ENCODE assay signal across 9 mouse cellular contexts in genomic region chr7:130968537-130968936, GRCm38 (mm10). TPM values are rescaled to one million over a fixed set of nuclear protein-coding genes. Genes with fewer than 3 reads are reported as not detected.
DNase-seq lines count a peak whose midpoint lies in the region; ATAC-seq and TF ChIP-seq lines count a peak whose summit lies in the region.
"Had no signal": no experiment of that assay in that cellular context is flagged by ENCODE, and none has a peak within 500 bp of the region (broad histone marks: within the 10 kb centered on the region; RNA-seq: fewer than 3 reads in every experiment).

No protein-coding gene starts in this region.

- H3K4me3 ChIP-seq in embryonic fibroblast, embryonic 13.5 days (ENCODE audit: insufficient read depth, low read length) = no peak overlapping the region
- H3K4me3 ChIP-seq in limb, embryonic 10.5 days = no peak overlapping the region

- H3K4me1 ChIP-seq in embryonic fibroblast, embryonic 13.5 days (ENCODE audit: control insufficient read depth, insufficient read depth, low read length) = peaks cover 40% of the 10 kb centered on the region
- peaks cover 39% of the 10 kb centered on the region for H3K4me1 ChIP-seq in limb, embryonic 10.5 days

- no peaks in the 10 kb centered on the region for H3K9me3 ChIP-seq in limb, embryonic 10.5 days (replicated peaks)

- no peaks in the 10 kb centered on the region for H3K36me3 ChIP-seq in limb, embryonic 10.5 days

- ATAC-seq in granulocyte monocyte progenitor cell, adult 5-6 weeks (replicated peaks; ENCODE audit: poor library complexity, severe bottlenecking) = no peak

- TF ChIP-seq POLR2A in embryonic fibroblast, embryonic 13.5 days (IDR thresholded peaks at IDR 0.05; ENCODE audit: low read depth, low read length) = no peak

- peak overlapping the region; percentile 90 for H3K27ac ChIP-seq in embryonic fibroblast, embryonic 13.5 days (ENCODE audit: insufficient read depth, low read length)
- H3K27ac ChIP-seq in limb, embryonic 10.5 days = 0 out of 2 replicates have a peak overlapping the region, but pooled peaks have one; percentile 33

- 61% methylated on average over 7 of the region's 7 CpGs for WGBS in limb, embryonic 10.5 days

- peak; percentile 58 for DNase-seq in kidney, postnatal 10 days
- no peak for DNase-seq in kidney, adult 8-10 months
- DNase-seq in MN1 (ENCODE audit: low spot score) = peak; percentile 84
- no peak for DNase-seq in limb, embryonic 10.5 days (ENCODE audit: low spot score)
- no peak for DNase-seq in embryo, embryonic 10.5 days (ENCODE audit: low spot score)
- DNase-seq in spleen, postnatal 4 days (ENCODE audit: low spot score in 2 of 2) = no peak

- TF ChIP-seq CTCF in embryonic fibroblast, embryonic 13.5 days (IDR thresholded peaks at IDR 0.05; ENCODE audit: borderline replicate concordance, insufficient read depth, low read length) = no peak

- H3K27me3 ChIP-seq in limb, embryonic 10.5 days (ENCODE audit: low read depth, poor library complexity, severe bottlenecking) = no peaks in the 10 kb centered on the region

RNA-seq across cellular contexts. Expression of gene Htra1, which starts 32.6 kb away (rescaled TPM):
- polyA plus RNA-seq in embryonic fibroblast, embryonic 13.5 days (2011; ENCODE audit: insufficient read length, low read depth, missing spikeins) = 195 and 242 TPM in 2 replicates
- 3.0 and 5.1 TPM in 2 replicates for polyA plus RNA-seq in limb, embryonic 10.5 days (2016; fragmentation: Nextera tagmentation; extraction: Ambion mirVana)
- total RNA-seq in granulocyte monocyte progenitor cell, adult 5-6 weeks (2014; fragmentation: Nextera tagmentation) = not detected in 2 replicates
- not detected in 2 replicates for total RNA-seq in granulocyte monocyte progenitor cell, adult 5-6 weeks (2017)
- total RNA-seq: neutrophil, adult 5-6 weeks had no signal

Comparison
In these comparisons a context has a peak if more than half of its experiments do, and no peak if none do; other contexts are left out.
1. DNase-seq: peak in kidney, postnatal 10 days (single experiment) and MN1 (single experiment); none in kidney, adult 8-10 months (0 of 2), limb, embryonic 10.5 days (single experiment), embryo, embryonic 10.5 days (single experiment) and spleen, postnatal 4 days (0 of 2).
2. RNA of gene Htra1, which starts 32.6 kb away (polyA plus RNA-seq): 195 to 242 TPM in embryonic fibroblast, embryonic 13.5 days; 3.0 to 5.1 TPM in limb, embryonic 10.5 days; every median in the first group is over 10 times any median in the second.